Mouse (Mus musculus) adrenal gland, postnatal 0 days (tissue): ENCODE measurements around the gene Gamt. TPM values are rescaled to one million over a fixed set of nuclear protein-coding genes. Genes with fewer than 3 reads are reported as not detected.

Experiments
- microRNA-seq: library from miRNA; unstranded; fragments of <30 nt; microRNA quantifications from one replicate; pipeline ENCODE4, GENCODE M21; 2016; ENCODE audit warnings: borderline replicate concordance; ENCODE audit not compliant: insufficient number of aligned reads
- polyA plus RNA-seq: library from polyadenylated mRNA; unstranded; fragments of >200 nt; fragmentation: Nextera tagmentation; extraction: Ambion mirVana; gene quantifications from 2 replicates; pipeline ENCODE4 v1.2.1, GENCODE M21; 2015

The Gamt gene
- polyA plus RNA-seq, result 79.8 and 194 TPM in 2 replicates

DNA sequence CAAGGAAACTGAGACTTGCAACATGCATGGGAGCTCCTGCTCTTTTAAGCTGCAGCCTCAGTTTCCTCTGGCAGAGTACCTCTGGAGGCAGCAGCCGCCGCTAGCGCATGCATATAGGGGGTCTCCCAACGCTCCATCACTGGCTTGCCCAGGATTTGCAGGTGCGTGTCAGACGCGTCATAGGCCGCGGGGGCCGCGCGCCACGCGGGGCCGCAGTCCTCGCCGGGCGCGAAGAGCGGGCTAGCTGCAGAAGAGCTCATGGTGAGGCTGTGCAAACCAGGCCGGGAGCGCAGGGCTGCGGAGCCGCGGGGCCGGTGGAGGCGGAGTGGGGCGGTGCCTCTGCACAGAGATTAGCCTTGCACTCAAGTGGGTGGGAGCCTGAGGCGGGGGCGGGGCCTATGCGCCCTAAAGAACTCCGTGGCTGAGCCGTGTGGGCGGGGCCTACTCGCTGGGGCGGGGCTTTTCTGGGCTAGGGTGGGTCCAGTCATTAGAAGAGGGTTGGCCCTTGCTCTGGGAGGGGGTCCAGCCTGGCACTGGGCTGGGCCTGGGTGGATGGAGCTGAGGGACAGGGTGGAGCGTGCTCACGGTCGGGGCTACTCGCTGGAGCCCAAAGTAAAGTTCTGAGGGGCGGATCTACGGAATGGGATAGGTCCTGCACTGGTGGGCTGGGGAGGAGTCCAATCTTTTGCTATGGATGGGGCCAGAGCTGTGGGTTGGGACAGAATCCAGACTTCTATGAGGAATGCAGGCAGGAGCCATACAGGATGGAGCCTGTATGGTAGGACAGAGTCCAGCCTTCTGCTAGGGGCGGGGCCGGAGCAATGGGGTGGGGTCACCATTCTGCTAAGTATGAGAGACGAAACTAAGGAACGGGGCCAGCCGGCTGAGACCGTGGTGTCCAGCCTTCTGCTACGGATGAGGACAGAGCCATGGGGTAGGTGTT is at the start of gene Gamt, which contains the start of gene Dazap1:
Gamt (minus strand) TSS at position 371 of the 943 bp plus-strand sequence.
Dazap1 (plus strand) TSS at position 845 of the 943 bp plus-strand sequence.

DNA sequence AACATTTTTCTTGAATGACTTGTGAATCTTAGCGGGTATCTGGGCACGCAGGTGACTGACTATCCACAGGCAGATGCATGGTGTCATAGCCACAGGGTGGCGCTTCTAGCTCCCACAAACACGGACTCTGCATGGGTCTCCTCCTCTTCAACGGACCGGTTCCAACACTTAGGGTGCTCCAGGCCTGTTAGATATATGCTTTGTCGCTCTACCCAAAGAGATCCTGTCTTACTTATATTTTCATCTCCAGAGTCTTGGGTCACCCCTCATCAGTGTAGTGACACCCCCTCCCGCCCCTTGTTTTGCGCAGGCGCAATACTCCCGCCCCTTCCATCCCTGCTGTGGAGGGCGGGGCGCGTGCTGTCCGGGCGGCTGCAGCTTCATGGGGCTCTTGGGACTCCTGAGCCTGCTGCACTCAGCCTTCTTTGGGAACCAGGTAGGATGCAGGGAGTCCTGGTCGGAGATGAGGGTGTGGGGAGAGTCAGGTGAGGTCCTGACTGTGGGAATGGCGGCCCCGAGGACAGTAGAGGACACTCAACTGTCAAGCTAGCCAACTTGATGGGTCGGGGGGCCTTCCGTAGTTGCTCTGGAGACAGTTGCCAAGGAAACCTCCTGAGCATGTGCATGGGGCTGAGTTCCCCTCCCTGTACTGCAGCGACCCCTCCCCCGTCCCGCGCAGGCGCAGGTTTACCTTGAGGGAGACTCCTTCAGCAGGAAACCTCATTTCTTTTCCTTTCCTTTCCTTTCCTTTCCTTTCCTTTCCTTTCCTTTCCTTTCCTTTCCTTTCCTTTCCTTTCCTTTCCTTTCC is 35.0 kb upstream of the Gamt start, which contains the start of gene Apc2:
Apc2 (plus strand) TSS at position 360 of the 808 bp plus-strand sequence.

DNA sequence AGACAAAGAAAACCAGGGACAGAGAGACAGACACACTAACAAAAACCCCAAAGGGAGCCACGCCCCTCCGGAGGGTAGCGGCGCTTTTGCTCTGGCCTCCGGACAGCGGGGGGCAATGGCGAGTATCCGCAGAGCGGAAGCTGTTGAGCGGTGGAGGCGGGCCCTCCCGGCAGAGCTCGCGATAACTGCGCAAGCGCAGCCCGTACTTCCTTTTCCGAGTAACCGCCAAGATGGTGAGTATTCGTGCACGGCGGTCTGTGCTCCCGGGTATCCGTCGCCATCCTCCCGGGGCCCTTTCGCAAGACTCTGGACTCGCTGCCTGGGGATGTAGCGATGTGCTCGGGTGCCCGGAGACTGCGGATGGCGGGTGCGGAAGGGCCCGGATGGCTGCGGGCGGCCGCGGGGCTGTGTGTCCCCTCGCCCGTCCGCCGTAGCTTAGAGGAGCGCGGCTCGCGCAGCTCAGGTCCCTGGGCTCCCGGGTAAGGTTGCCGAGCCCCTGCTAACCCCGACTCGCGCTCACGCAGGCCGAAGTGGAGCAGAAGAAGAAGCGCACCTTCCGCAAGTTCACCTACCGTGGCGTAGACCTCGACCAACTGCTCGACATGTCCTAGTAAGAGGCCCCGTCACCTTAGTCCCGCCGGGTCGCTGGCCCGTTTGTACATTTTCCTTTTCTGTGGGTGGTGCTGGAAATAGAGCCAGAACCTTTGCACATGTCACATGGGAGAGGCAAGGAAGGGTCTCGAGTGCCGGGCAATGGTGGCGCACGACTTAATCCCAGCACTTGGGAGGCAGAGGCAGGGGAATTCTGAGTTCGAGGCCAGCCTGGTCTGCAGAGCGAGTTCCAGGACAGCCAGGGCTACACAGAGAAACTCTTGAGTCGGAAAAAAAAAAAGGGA is 31.7 kb upstream of the Gamt start, which contains the start of gene Rps15:
Rps15 (plus strand) TSS at position 203 of the 896 bp plus-strand sequence.

DNA sequence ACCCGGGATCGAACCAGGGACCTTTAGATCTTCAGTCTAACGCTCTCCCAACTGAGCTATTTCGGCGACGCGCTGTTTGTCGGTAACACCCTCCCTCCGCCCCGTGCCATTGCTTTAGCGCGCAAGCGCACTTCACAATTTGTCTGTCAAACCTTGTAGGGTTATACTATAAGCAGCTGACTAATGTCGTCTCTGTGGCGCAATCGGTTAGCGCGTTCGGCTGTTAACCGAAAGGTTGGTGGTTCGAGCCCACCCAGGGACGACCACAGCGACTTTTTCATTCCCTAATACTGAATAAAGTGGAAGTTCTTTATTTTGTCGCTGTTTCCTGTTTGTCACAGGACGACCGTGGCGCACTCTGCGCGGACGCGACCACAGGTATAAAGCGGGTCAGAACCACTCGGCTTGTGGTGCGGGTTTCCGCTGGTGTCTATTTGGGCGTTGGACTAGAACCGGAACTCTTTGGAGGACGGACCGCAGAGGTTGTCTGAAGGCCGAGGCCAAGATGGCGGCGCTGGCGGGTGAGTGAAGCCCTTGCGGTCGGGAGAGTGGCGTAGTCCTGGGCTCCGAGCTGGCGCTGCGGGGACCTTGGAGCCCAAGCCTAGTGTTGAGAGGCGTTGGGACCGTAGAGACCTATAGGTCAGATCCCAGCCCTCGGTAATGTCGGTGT is 11.7 kb downstream of the Gamt start, which contains the start of gene Ndufs7:
Ndufs7 (plus strand) TSS at position 151 of the 670 bp plus-strand sequence.

DNA sequence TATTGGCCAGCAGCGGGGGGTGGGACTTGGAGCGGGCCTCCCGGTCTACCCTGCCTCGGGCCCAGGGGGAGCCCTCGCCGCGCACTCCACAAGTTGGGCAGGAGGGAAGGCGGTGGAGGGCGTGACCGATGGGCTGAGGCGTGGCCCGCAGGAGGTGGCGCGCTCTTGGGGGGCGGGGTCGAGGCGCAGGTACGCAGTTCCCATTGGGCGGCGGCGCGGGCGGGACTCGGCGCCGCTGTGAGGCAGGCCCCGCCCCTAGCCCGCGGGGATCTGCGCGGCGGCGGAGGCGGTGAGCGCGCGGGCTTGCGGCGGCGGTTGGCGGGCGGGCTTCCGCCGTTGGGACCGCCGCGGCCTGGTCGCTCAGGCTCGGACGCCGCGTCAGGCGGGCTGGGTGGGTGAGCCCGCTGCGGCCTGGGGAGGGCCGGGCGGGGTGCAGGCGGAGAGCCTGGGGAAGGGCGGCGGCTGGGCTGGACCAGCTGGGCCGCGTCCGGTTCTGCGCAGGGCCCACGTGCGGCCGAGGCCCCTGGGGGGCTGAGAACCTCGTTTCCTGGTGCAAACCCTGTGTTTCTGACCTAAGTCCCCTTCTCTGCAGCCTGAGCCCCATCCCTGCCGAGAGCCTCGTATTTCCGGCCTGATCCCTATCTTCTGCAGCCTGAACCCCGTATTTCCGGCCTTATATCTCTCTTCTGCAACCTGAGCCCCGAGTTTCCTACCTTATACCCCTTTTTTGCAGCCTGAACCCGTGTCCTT is 34.2 kb downstream of the Gamt start, which contains the start of gene Mum1:
Mum1 (plus strand) TSS at position 19 of the 750 bp plus-strand sequence.

Small RNAs within 50 kb of the gene (microRNA-seq; reads per million reads assigned to microRNA genes)
- gene Mir6911, result not detected

Other genes with a start within 250 kb of the Gamt start
- 4.9 and 6.0 TPM in 2 replicates for gene Arhgap45, start 244.4 kb downstream of the Gamt start, polyA plus RNA-seq
- 156 and 175 TPM in 2 replicates for gene Polr2e, start 221.2 kb downstream of the Gamt start, polyA plus RNA-seq
- 1,645 and 2,206 TPM in 2 replicates for gene Gpx4, start 213.8 kb downstream of the Gamt start, polyA plus RNA-seq
- gene Sbno2, start 155.4 kb downstream of the Gamt start, polyA plus RNA-seq, result 7.0 and 17.7 TPM in 2 replicates
- gene Stk11, start 145.2 kb downstream of the Gamt start, polyA plus RNA-seq, result 10.7 and 13.5 TPM in 2 replicates
- 381 and 502 TPM in 2 replicates for gene Atp5d, start 122.4 kb downstream of the Gamt start, polyA plus RNA-seq
- 9.5 and 12.7 TPM in 2 replicates for gene Cbarp, start 120.2 kb downstream of the Gamt start, polyA plus RNA-seq
- gene Midn, start 112.7 kb downstream of the Gamt start, polyA plus RNA-seq, result 9.1 and 14.6 TPM in 2 replicates
- 298 and 357 TPM in 2 replicates for gene Cirbp, start 95.0 kb downstream of the Gamt start, polyA plus RNA-seq
- gene 1600002K03Rik, start 88.1 kb downstream of the Gamt start, polyA plus RNA-seq, result 23.0 and 26.5 TPM in 2 replicates
- 13.9 and 14.2 TPM in 2 replicates for gene Efna2, start 81.5 kb downstream of the Gamt start, polyA plus RNA-seq
- 26.2 TPM in 2 replicates for gene Mum1, start 34.6 kb downstream of the Gamt start, polyA plus RNA-seq
- 325 and 379 TPM in 2 replicates for gene Ndufs7, start 11.9 kb downstream of the Gamt start, polyA plus RNA-seq
- gene Dazap1, start 474 bp upstream of the Gamt start, polyA plus RNA-seq, result 25.3 and 33.2 TPM in 2 replicates
- gene Rps15, start 31.4 kb upstream of the Gamt start, polyA plus RNA-seq, result 722 and 992 TPM in 2 replicates
- 5.2 and 14.1 TPM in 2 replicates for gene Apc2, start 35.0 kb upstream of the Gamt start, polyA plus RNA-seq
- 57.7 and 64.6 TPM in 2 replicates for gene 2310011J03Rik, start 59.5 kb upstream of the Gamt start, polyA plus RNA-seq
- gene Pcsk4, start 68.5 kb upstream of the Gamt start, polyA plus RNA-seq, result 3.2 and 3.3 TPM in 2 replicates
- 5.7 and 5.9 TPM in 2 replicates for gene Reep6, start 68.9 kb upstream of the Gamt start, polyA plus RNA-seq
- 24.9 and 42.4 TPM in 2 replicates for gene Adamtsl5, start 87.4 kb upstream of the Gamt start, polyA plus RNA-seq
- gene Plk5, start 95.4 kb upstream of the Gamt start, polyA plus RNA-seq, result 0.26 TPM in 1 of 2 replicates, not detected in the other
- 6.5 and 7.7 TPM in 2 replicates for gene Mex3d, start 126.6 kb upstream of the Gamt start, polyA plus RNA-seq
- 90.1 and 97.9 TPM in 2 replicates for gene Mbd3, start 138.5 kb upstream of the Gamt start, polyA plus RNA-seq
- gene Uqcr11, start 145.8 kb upstream of the Gamt start, polyA plus RNA-seq, result 1,129 and 1,245 TPM in 2 replicates
- gene Tcf3, start 172.6 kb upstream of the Gamt start, polyA plus RNA-seq, result 49.3 and 57.5 TPM in 2 replicates
- gene Onecut3, start 233.8 kb upstream of the Gamt start, polyA plus RNA-seq, result not detected in 2 replicates